Mouse (Mus musculus) adrenal gland, postnatal 25 days (tissue): Measurements from ENCODE around the gene Washc2. TPM values are rescaled to one million over a fixed set of nuclear protein-coding genes. Genes with fewer than 3 reads are reported as not detected.
A peak's percentile ranks its signal among the peaks of the same experiment; 100 is the strongest.
"Not testable (repeated sequence)": the region's sequence is repeated elsewhere in the genome, so short reads cannot be mapped to it uniquely, and the experiment has no call there.

Source experiments
- DNase-seq: peaks from one replicate; pipeline ENCODE4 v3.0.0; 2021; ENCODE audit warnings: mixed read lengths
- long read RNA-seq: library from polyadenylated mRNA; stranded (forward); transcript quantifications from one replicate; pipeline ENCODE4 v2.0.0, GENCODE M21; 2021
- total RNA-seq: library from RNA; stranded (reverse); gene quantifications from 2 replicates; pipeline ENCODE4 v1.2.3, GENCODE M21; 2021

Washc2 gene
- 48.3 and 56.0 TPM in 2 replicates for total RNA-seq
- long read RNA-seq, full-length matches to known transcripts, result 26 of 59 reads
- long read RNA-seq, partial matches to known transcripts, result 23 of 59 reads
- long read RNA-seq, other reads (novel, unspliced or antisense), result 10 of 59 reads

DNA sequence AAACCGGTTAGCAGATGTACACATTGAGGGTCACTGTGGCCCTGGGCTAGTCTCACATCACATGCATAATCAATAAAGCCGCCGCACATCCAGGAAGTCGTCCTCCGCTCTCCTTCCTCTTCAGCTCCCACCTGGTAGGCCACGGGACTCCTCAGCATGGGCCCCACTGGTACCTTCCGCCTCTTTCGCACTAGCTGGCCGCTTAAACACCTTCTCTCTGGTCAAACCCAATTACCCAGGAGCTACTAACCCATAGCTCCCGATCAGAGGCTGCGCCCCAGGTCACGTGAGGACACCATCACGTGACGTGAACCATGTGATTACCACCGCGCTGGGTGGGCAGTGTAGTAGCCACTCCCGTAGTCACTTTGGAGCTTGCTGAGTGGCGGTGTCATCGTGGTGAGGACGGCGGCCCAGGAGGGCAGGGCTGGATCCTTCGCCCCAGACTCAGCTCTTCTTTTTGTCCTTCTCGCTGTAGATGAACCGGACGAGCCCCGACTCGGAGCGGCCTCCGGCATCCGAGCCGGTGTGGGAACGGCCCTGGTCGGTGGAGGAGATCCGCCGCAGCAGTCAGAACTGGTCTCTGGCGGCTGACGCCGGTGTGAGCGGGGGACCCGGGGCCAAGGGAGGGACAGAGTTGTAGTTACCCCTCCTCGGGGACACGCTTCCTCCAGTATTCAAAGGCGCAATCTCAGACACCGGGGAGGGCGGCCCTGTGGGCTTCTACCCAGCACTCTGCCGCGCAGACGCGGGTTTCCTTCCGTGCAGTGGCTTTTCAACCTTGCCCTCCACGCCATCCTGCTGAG is at the start of gene Washc2:
Gene Washc2, plus strand, starts transcription at position 310 of the 806 bp plus-strand sequence.
- peak; percentile 93 for DNase-seq

GRCm38 (mm10) chr6:116166383-116166782 is 41.5 kb upstream of the Washc2 start:
- no peak for DNase-seq

DNA sequence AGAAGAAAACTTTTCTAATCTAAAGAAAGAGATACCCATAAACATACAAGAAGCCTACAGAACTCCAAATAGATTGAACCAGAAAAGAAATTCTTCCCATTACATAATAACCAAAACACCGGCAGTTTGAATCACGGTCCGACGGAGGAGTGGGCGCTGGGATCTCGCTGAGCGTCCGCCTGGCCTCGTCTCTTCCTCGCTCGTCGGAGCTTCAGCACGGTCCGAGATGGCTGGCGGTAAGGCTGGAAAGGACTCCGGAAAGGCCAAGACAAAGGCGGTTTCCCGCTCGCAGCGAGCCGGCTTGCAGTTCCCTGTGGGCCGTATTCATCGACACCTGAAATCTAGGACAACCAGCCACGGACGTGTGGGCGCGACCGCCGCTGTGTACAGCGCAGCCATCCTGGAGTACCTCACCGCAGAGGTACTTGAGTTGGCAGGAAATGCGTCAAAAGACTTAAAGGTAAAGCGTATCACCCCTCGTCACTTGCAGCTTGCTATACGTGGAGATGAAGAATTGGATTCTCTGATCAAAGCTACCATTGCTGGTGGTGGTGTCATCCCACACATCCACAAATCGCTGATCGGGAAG is 34.2 kb upstream of the Washc2 start:
- DNase-seq, result not testable (repeated sequence)

GRCm38 (mm10) chr6:116178376-116178775 is 29.5 kb upstream of the Washc2 start:
- DNase-seq, result no peak

DNA sequence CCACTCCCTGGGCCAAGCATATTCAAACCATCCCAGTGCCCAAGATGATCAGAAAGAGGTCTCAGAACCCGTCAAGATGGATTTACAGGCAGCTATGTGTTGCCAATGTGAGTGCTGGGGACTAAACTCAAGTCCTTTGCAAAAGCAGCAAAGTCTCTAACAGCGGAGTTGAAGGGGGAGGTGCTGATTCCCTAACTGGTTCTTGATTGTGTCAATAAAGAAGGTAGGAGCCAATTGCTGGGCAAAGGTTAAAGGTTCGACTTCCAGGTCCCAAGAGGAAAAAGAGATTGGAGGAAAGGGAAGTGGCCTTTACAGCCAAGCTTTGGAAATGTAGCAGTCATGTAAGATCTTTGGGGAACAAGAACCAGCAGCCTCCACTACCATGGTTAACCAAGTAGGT is 27.1 kb upstream of the Washc2 start:
- DNase-seq, result no peak

DNA sequence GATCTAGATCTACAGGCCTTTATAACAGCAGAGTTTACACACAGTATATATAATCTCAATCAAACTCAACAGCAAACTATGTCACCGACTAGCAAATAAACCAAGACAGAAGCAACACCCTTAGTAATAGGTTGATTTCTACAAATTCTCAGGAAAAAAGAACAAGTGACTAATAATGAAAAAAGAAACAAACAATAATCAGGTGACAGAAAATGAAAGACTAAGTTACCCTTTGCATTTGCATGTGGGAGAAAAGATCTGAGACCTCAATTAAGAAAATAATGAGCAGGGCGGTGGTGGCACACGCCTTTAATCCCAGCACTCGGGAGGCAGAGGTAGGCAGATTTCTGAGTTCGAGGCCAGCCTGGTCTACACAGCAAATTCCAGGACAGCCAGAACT is 24.3 kb upstream of the Washc2 start:
- no peak for DNase-seq

DNA sequence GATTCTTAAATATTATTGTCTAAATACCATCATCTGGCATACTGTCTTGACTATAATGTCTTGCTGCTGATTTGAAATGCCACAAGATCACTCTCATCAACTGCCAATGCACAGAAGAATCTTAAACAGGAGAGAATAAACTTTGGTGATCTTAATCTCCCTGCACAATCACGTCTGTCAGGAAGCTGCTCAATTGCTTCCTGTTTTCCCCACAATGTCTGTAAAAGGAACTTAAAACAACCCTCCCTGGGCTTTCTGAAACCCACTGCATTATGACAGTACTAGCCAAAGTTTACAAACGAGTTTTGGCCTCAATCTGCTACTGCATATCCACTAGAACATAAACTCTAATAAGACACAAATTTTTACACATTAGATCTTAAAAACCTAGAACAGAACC is 21.4 kb upstream of the Washc2 start:
- DNase-seq, result no peak

DNA sequence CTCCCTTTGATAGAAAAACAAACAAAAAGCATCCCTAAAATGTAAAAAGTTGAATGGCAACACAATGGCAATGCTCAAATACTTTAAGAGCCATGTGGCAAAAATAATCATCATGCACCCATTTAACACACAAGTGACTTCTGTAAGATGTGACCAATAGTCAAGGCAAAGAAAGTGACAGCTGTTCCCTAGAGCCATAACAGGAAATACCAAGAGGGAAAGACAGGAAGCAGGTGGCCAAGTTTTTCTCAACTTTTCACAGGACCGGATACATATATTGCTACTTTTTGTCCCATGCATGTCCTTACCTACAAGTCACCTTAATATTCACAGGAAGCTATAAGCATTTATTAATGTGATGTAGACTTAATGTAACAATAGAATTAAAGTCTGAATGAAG is 18.4 kb upstream of the Washc2 start:
- DNase-seq, result no peak

GRCm38 (mm10) chr6:116192809-116193311 is 15.0 kb upstream of the Washc2 start:
- peak; percentile 59 for DNase-seq

DNA sequence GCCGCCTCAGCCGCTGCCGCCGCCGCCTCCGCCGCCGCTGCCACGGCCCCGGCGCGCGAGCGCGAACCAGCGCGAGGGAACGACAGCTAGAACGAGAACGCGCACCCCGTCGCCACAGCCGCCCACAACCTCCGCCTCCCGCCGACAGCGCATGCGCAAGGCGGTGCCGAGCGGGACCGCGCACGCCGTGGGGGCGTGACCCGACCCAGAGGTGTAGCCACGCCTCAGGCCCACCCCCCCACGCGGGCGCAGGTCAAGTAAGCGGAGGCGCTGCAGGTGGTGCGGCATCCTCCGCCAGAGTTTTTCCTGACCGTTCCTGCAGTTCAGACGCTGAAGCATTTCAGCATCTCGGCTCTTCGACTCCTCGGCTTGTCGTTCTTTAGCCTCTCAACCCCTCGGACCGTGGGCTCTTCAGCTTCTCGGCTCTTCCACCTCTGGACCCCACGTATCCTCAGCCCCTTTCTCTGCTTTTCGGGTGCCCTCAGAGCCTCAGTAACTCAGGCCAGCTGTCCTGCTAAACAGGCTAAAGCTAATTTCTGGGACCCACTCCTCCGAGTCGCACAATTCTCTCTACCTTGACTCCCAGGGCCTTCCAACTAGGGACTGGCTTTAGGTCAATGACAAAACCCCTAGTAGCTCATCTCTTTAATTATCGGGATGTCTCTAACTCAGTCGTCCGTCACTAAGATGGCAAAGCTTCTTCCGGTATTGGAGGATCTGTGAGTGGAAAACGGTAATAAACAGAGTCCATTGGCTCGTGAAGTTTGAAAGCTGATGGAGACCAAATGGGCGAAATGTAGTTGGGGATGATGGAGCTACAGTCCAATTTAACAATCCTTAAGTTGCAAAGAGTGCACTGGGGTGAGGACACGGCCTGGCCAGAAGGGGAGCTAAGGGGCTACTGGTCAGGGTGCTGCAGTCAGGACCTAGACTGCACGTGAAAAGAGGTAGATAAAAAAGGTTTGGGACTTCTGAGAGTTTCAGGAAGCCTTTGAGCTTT is 14.1 kb upstream of the Washc2 start, which contains the start of gene Tmcc1:
Gene Tmcc1, minus strand, starts transcription at position 93 of the 1,000 bp plus-strand sequence.
- peak; percentile 100 for DNase-seq

DNA sequence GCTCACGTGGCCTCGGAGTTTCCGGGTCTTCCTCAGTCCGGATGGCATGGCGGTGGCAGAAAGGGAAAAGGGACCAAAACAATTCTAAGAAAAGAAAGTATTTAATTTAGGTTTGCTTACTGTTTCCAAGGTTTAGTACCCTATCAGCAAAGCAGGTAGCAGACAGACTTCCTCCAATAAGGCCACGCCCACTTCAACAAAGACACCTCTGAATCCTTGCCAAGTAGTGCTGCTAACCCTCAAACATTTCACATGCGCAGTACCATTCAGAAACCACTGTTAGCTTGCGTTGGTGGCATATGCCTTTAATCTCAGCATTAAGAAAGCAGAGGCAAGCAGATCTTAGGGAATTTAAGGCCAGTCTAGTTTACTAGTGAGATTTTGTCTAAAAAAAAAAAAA is 12.0 kb upstream of the Washc2 start:
- DNase-seq, result no peak

GRCm38 (mm10) chr6:116198173-116198572 is 9.7 kb upstream of the Washc2 start:
- no peak for DNase-seq

- DNase-seq, result no peak
Measured at GRCm38 (mm10) chr6:116199682-116200081, 8.2 kb upstream of the Washc2 start.

DNA sequence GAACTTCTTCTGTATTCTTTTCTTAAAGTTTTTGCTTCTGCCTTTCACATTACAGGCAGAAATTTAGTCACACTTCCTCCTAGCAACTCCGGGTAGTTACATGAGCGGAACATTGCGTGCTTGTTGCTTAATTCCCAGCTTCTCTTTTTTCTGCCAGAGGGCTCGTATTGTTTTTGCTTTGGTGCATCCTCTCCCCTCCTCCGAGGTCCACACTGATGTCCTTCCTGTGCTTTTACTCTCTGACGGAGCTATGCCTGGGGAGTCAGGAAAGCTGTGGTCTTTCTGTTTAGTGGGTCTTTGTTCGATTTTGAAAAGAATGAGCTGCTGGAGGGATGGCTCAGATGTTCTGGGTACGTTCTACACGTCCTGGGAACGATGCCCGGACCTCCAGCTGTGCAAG is 19.9 kb downstream of the Washc2 start:
- no peak for DNase-seq

DNA sequence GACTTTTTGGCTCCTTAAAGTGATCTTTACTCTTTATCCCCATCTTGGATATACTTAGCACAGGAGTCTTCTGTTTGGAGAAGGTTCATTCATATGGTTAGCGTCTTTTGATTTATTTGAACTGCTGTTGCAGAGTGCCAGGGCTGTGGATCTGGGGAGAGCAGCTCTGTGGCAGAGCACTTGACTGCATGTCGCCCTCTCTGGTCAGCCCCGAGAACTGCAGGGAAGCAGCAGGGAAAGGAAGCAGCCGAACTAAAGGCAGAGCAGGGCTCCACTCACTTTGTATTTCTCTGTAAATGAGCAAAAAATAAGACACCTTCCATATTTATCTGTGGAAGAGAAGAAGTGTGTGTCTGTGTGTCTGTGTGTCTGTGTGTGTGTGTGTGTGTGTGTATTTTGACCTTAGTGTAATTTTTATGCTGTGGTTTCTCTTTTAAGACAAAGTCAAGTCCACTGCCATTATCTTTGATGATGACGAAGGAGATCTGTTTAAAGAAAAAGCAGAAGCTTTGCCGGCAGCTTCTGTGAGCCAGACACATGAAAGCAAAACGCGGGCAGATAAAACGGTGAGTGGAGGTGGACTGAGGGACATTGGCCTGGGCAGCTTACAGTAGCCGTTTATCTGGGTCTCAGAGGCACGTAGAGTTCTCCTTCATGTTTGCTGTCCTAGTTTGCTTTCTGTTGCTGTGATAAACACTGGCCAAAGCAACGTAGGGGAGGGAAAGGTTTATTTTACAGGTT is 21.1 kb downstream of the Washc2 start:
- DNase-seq, result peak; percentile 73

DNA sequence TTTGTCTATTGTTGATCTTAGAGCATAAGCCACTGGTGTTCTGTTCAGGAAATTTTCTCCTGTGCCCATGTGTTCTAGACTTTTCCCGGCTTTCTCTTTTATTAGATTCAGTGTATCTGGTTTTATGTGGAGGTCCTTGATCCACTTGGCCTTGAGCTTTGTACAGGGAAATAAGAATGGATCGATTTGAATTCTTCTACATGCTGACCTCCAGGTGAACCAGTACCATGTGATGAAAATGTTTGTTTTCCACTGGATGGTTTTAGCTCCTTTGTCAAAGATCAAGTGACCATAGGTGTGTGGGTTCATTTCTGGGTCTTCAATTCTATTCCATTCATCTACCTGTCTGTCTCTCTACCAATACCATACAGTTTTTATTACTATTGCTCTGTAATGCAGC is 27.0 kb downstream of the Washc2 start:
- DNase-seq, result not testable (repeated sequence)

DNA sequence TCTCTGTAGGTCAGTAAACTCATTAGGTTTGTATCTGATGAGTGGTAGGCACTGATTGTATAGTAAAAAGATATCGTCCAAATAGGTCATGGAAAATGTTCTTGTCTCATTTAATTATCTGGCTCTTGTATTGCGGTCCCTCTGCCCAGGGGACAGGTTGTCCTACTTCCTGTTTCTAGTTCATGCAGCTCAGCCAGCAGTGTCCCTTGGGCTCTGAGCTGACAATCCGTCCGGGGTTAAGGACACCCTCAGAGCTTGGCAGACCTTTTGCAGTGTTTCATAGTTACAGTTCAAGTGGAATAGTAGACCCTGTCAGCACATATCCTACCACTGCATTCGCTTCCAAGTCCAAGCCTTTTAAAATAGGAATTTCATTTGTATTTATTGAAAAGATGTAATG is 27.5 kb downstream of the Washc2 start:
- peak; percentile 9 for DNase-seq

DNA sequence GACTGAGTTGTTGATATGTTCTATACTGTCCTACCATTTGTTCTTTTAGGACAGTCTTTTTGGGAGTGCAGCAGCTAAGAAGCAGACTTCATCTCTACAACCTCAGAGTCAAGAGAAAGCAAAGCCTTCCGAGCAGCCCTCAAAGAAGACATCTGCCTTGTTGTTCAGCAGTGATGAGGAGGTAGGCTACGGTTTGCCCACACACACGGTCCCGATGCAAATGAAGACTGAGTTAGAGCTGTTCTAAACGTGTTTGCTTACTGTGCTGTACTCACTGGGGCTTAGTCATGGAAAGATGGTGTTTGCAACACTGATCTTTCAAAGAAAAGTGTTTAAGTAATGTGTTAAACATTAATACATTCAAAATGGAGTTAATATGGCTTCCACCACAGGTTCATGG is 30.2 kb downstream of the Washc2 start:
- no peak for DNase-seq

DNA sequence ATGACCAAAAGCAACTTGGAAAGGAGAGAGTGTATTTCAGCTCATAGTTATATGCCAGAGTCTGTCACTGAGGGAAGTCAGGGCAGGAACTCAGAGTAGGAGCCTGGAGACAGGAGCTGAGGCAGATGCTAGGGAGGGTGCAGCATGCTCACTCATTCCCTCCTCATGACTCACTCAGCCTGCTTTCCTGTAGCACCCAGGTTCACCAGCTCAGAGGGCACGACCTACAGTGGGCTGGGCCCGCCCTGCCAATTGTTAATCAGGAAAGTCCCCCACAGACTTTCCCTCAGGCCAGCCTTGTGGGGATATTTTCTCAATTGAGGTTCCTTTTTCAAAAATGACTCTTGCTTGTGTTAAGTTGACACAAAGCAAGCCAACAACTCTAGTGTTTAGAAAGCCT is 32.5 kb downstream of the Washc2 start:
- DNase-seq, result no peak

GRCm38 (mm10) chr6:116259649-116260048 is 51.8 kb downstream of the Washc2 start:
- DNase-seq, result no peak

DNA sequence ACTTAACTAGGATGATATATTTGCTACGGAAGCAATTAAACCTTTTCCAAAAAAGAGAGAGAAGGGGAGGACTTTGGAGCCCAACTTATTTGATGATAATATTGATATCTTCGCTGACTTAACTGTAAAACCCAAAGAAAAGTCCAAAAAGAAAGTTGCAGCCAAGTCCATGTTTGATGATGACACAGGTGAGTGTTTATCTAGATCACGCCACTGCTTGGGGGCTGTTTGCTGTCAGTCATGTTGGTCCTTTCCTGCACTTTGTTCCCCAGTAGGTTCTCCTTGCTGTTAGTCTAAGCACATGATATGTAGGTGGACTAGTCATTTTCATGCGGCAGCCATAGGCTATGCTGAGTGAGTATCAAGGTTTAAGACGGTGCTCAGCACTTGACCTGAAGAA is 52.6 kb downstream of the Washc2 start:
- DNase-seq, result no peak
